Mouse (Mus musculus): ENCODE results near the gene Mxd4. TPM values are rescaled to one million over a fixed set of nuclear protein-coding genes. Genes with fewer than 3 reads are reported as not detected.
A peak's percentile ranks its signal among the peaks of the same experiment; 100 is the strongest.

Mxd4 gene
- polyA plus RNA-seq, 1 experiment from 2014 or later = 26.6 TPM

DNA sequence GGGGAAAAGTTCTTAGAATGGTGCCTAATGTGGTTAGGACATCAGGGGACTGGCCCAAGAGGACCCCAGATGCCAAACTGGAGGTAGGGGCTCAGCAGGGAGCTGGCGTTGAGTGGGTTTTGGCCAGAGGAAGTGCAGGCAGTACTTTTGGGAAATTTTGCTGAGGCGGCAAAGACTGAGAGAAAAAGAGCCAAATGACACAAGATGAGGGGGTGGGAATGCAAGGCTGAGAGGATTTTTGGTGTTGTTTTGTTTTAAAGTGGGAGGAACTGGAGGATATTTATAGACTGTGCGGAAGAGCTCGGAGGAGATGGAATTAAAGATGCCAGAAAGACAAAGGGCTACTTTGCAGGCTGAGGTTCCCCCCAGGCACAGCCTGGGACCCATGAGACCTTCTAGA is 16.8 kb downstream of the Mxd4 start:
- no peak for ATAC-seq (replicated peaks; ENCODE audit: extremely low read depth, insufficient read depth, low FRiP score)
- Histone ChIP-seq H3K4me3 (ENCODE audit: low read length) (no peak overlapping the region), H3K4me1 (ENCODE audit: control insufficient read depth, insufficient read depth, low read length) (peaks cover 11% of the 10 kb centered on the region), H3K27ac (ENCODE audit: low read length) (peak overlapping the region; percentile 57), H3K36me3 (ENCODE audit: control insufficient read depth, insufficient read depth) (peaks cover 16% of the 10 kb centered on the region), H3K27me3 (ENCODE audit: control insufficient read depth, insufficient read depth, low read length) (no peaks in the 10 kb centered on the region), H3K9ac (ENCODE audit: low read length) (no peak overlapping the region), H3K9me3 (replicated peaks; ENCODE audit: control insufficient read depth, low read length) (no peaks in the 10 kb centered on the region), H3K4me2 (ENCODE audit: low read depth, low read length) (no peak overlapping the region)
- 53% methylated on average over 4 of the region's 4 CpGs for WGBS

DNA sequence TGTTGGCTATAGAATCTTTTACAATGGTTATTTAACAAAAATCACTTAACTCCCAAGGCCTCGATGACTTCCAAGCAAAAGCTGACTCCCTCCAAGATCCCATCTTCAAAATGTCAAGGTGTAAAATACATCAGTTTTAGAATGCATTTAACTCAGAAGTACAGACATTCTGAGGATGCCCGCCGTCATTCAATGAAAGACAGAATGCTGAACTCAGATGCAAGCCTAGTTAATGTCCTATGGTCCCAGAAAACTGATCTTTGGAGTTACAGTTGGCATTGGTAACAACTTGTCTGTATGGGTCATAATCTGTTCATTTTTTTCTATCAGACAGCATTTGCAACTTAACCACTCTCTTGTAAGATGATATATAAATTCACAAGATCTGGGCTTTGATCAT is 17.6 kb downstream of the Mxd4 start:
- Histone ChIP-seq H3K4me3 (ENCODE audit: low read length) (peak overlapping the region; percentile 51), H3K36me3 (ENCODE audit: control insufficient read depth, insufficient read depth) (peaks cover 16% of the 10 kb centered on the region), H3K4me2 (ENCODE audit: low read depth, low read length) (peak overlapping the region; percentile 75), H3K9me3 (replicated peaks; ENCODE audit: control insufficient read depth, low read length) (no peaks in the 10 kb centered on the region), H3K27ac (ENCODE audit: low read length) (peak overlapping the region; percentile 91), H3K9ac (ENCODE audit: low read length) (peak overlapping the region; percentile 73), H3K27me3 (ENCODE audit: control insufficient read depth, insufficient read depth, low read length) (no peaks in the 10 kb centered on the region), H3K4me1 (ENCODE audit: control insufficient read depth, insufficient read depth, low read length) (peaks cover 12% of the 10 kb centered on the region)
- ATAC-seq (replicated peaks; ENCODE audit: extremely low read depth, insufficient read depth, low FRiP score) = no peak
- WGBS = 81% methylated on average over 3 of the region's 3 CpGs

- ATAC-seq (replicated peaks; ENCODE audit: extremely low read depth, insufficient read depth, low FRiP score) = peak; percentile 100
- peak within 1 kb of the TSS; percentile 64 for H3K4me3 ChIP-seq (ENCODE audit: low read length)
- H3K4me2 ChIP-seq (ENCODE audit: low read depth, low read length) = peak within 1 kb of the TSS; percentile 75
- peaks cover 12% of the 10 kb centered on the region for H3K4me1 ChIP-seq (ENCODE audit: control insufficient read depth, insufficient read depth, low read length)
- H3K27me3 ChIP-seq (ENCODE audit: control insufficient read depth, insufficient read depth, low read length) = no peaks in the 10 kb centered on the region
- under 1% methylated on average over 57 of the region's 57 CpGs for WGBS
- H3K36me3 ChIP-seq (ENCODE audit: control insufficient read depth, insufficient read depth) = peaks cover 13% of the 10 kb centered on the region
- H3K27ac ChIP-seq (ENCODE audit: low read length) = peak within 1 kb of the TSS; percentile 91
- H3K9ac ChIP-seq (ENCODE audit: low read length) = peak within 1 kb of the TSS; percentile 77
- H3K9me3 ChIP-seq (replicated peaks; ENCODE audit: control insufficient read depth, low read length) = no peaks in the 10 kb centered on the region
Measured at GRCm38 (mm10) chr5:34168950-34169891, 18.3 kb downstream of the Mxd4 start, which contains the start of the genes Poln and Haus3. Gene Poln (minus strand): TSS chr5:34169448. Gene Haus3 (minus strand): TSS chr5:34169527.

- H3K4me3 ChIP-seq (ENCODE audit: low read length) = no peak overlapping the region
- WGBS = 82% methylated on average over 4 of the region's 4 CpGs
- H3K36me3 ChIP-seq (ENCODE audit: control insufficient read depth, insufficient read depth) = peaks cover 6% of the 10 kb centered on the region
- H3K4me1 ChIP-seq (ENCODE audit: control insufficient read depth, insufficient read depth, low read length) = peaks cover 12% of the 10 kb centered on the region
- ATAC-seq (replicated peaks; ENCODE audit: extremely low read depth, insufficient read depth, low FRiP score) = no peak
- H3K4me2 ChIP-seq (ENCODE audit: low read depth, low read length) = peak overlapping the region; percentile 36; the same call in 1 of the 2 replicates
- no peak overlapping the region for H3K27ac ChIP-seq (ENCODE audit: low read length)
- no peaks in the 10 kb centered on the region for H3K27me3 ChIP-seq (ENCODE audit: control insufficient read depth, insufficient read depth, low read length)
- H3K9ac ChIP-seq (ENCODE audit: low read length) = no peak overlapping the region
- H3K9me3 ChIP-seq (replicated peaks; ENCODE audit: control insufficient read depth, low read length) = no peaks in the 10 kb centered on the region
Measured at GRCm38 (mm10) chr5:34167857-34168256, 19.7 kb downstream of the Mxd4 start.

- Histone ChIP-seq H3K27ac (ENCODE audit: low read length) (no peak overlapping the region), H3K9ac (ENCODE audit: low read length) (peak overlapping the region; percentile 38)
- 36% methylated on average over 4 of the region's 4 CpGs for WGBS
Measured at GRCm38 (mm10) chr5:34165793-34166192, 21.7 kb downstream of the Mxd4 start.

GRCm38 (mm10) chr5:34148476-34148875 is 39.0 kb downstream of the Mxd4 start:
- H3K36me3 ChIP-seq (ENCODE audit: control insufficient read depth, insufficient read depth) = peaks cover 3% of the 10 kb centered on the region; the same call in 1 of the 2 replicates
- H3K27ac ChIP-seq (ENCODE audit: low read length) = no peak overlapping the region
- no peaks in the 10 kb centered on the region for H3K4me1 ChIP-seq (ENCODE audit: control insufficient read depth, insufficient read depth, low read length)
- no peak for ATAC-seq (replicated peaks; ENCODE audit: extremely low read depth, insufficient read depth, low FRiP score)
- H3K9ac ChIP-seq (ENCODE audit: low read length) = no peak overlapping the region
- H3K27me3 ChIP-seq (ENCODE audit: control insufficient read depth, insufficient read depth, low read length) = no peaks in the 10 kb centered on the region
- H3K9me3 ChIP-seq (replicated peaks; ENCODE audit: control insufficient read depth, low read length) = no peaks in the 10 kb centered on the region
- H3K4me2 ChIP-seq (ENCODE audit: low read depth, low read length) = no peak overlapping the region
- H3K4me3 ChIP-seq (ENCODE audit: low read length) = no peak overlapping the region

More at GRCm38 (mm10) chr5:34165793-34166192, 21.7 kb downstream of the Mxd4 start:
- no peaks in the 10 kb centered on the region for H3K27me3 ChIP-seq (ENCODE audit: control insufficient read depth, insufficient read depth, low read length)
- ATAC-seq (replicated peaks; ENCODE audit: extremely low read depth, insufficient read depth, low FRiP score) = no peak
- H3K36me3 ChIP-seq (ENCODE audit: control insufficient read depth, insufficient read depth) = peaks cover 3% of the 10 kb centered on the region; the same call in 1 of the 2 replicates
- H3K4me2 ChIP-seq (ENCODE audit: low read depth, low read length) = peak overlapping the region; percentile 18
- no peaks in the 10 kb centered on the region for H3K9me3 ChIP-seq (replicated peaks; ENCODE audit: control insufficient read depth, low read length)
- H3K4me3 ChIP-seq (ENCODE audit: low read length) = no peak overlapping the region
- H3K4me1 ChIP-seq (ENCODE audit: control insufficient read depth, insufficient read depth, low read length) = peaks cover 12% of the 10 kb centered on the region

DNA sequence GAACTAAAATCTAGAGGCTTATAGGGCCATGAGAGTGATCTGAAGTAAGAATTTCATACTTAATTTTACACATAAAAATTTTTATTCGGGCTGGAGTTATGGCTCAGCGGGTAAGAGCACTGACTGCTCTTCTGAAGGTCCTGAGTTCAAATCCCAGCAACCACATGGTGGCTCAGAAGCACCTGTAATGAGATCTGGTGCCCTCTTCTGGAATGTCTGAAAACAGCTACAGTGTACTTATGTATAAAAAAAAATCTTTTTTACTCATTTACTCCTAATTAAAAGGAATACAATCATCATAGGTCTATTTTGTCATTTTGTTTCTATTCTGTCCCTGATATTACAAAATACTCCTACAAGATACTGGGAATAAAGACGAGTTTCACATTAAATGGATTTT is 40.0 kb downstream of the Mxd4 start:
- H3K9ac ChIP-seq (ENCODE audit: low read length) = no peak overlapping the region
- no peak for ATAC-seq (replicated peaks; ENCODE audit: extremely low read depth, insufficient read depth, low FRiP score)
- no peaks in the 10 kb centered on the region for H3K27me3 ChIP-seq (ENCODE audit: control insufficient read depth, insufficient read depth, low read length)
- no peaks in the 10 kb centered on the region for H3K36me3 ChIP-seq (ENCODE audit: control insufficient read depth, insufficient read depth)
- H3K4me2 ChIP-seq (ENCODE audit: low read depth, low read length) = no peak overlapping the region
- H3K27ac ChIP-seq (ENCODE audit: low read length) = no peak overlapping the region
- H3K4me3 ChIP-seq (ENCODE audit: low read length) = no peak overlapping the region
- no peaks in the 10 kb centered on the region for H3K4me1 ChIP-seq (ENCODE audit: control insufficient read depth, insufficient read depth, low read length)
- H3K9me3 ChIP-seq (replicated peaks; ENCODE audit: control insufficient read depth, low read length) = no peaks in the 10 kb centered on the region
- WGBS = 80% methylated on average over 3 of the region's 3 CpGs

DNA sequence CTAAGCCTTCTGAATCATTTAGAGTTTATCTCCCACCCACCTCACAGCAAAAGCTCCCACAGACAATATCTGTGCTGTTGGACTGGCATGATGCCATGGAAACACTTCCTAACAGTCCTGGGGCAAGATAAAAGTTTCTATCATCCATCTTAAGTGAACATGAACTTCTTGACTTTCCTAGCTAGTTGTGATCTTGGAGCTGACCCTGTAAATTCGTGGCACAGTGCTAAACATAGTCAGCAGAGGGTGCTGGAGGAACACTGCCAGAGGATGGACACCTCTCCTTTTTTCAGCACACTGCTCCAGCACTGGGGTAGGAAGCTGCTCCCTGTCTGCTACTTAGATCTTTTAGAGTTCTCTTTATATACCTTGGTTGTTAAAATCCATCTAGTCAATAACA is 47.8 kb downstream of the Mxd4 start:
- Histone ChIP-seq H3K4me3 (ENCODE audit: low read length) (no peak overlapping the region), H3K4me2 (ENCODE audit: low read depth, low read length) (no peak overlapping the region), H3K27ac (ENCODE audit: low read length) (no peak overlapping the region), H3K27me3 (ENCODE audit: control insufficient read depth, insufficient read depth, low read length) (no peaks in the 10 kb centered on the region), H3K9ac (ENCODE audit: low read length) (no peak overlapping the region), H3K36me3 (ENCODE audit: control insufficient read depth, insufficient read depth) (no peaks in the 10 kb centered on the region), H3K4me1 (ENCODE audit: control insufficient read depth, insufficient read depth, low read length) (no peaks in the 10 kb centered on the region), H3K9me3 (replicated peaks; ENCODE audit: control insufficient read depth, low read length) (no peaks in the 10 kb centered on the region)
- ATAC-seq (replicated peaks; ENCODE audit: extremely low read depth, insufficient read depth, low FRiP score) = no peak
- 0% methylated on average over 1 of the region's 1 CpGs for WGBS

- no peaks in the 10 kb centered on the region for H3K9me3 ChIP-seq (replicated peaks; ENCODE audit: control insufficient read depth, low read length)
- no peaks in the 10 kb centered on the region for H3K36me3 ChIP-seq (ENCODE audit: control insufficient read depth, insufficient read depth)
- no peaks in the 10 kb centered on the region for H3K27me3 ChIP-seq (ENCODE audit: control insufficient read depth, insufficient read depth, low read length)
- H3K9ac ChIP-seq (ENCODE audit: low read length) = no peak overlapping the region
- no peak overlapping the region for H3K27ac ChIP-seq (ENCODE audit: low read length)
- no peak for ATAC-seq (replicated peaks; ENCODE audit: extremely low read depth, insufficient read depth, low FRiP score)
- no peaks in the 10 kb centered on the region for H3K4me1 ChIP-seq (ENCODE audit: control insufficient read depth, insufficient read depth, low read length)
- 74% methylated on average over 2 of the region's 2 CpGs for WGBS
- no peak overlapping the region for H3K4me2 ChIP-seq (ENCODE audit: low read depth, low read length)
- no peak overlapping the region for H3K4me3 ChIP-seq (ENCODE audit: low read length)
Measured at GRCm38 (mm10) chr5:34132731-34133130, 54.8 kb downstream of the Mxd4 start.
